Mouse (Mus musculus) limb, embryonic 14.5 days (tissue): ENCODE measurements around the gene 4930562C15Rik. TPM values are rescaled to one million over a fixed set of nuclear protein-coding genes. Genes with fewer than 3 reads are reported as not detected.
"Not testable (repeated sequence)": the region's sequence is repeated elsewhere in the genome, so short reads cannot be mapped to it uniquely, and the experiment has no call there.

Source experiments
- ATAC-seq: fragments of 200-750 bp; cut with Nextera tagmentation; 2 replicates; pipeline ENCODE4 v1.8.0; 2017; ENCODE audit warnings: low read depth, moderate number of reproducible peaks, moderate TSS enrichment; ENCODE audit not compliant: low FRiP score
- DNase-seq: peaks from one replicate; pipeline ENCODE4 v3.0.0-alpha.2; 2015; ENCODE audit warnings: low spot score
- H3K27ac ChIP-seq: fragments of 300-500 bp; sonication (generic); replicated peaks from 2 replicates; pipeline ENCODE4 v1.5.1; 2014; ENCODE audit warnings: low read depth, mild to moderate bottlenecking, low read length, moderate library complexity, mixed read lengths
- H3K27me3 ChIP-seq: fragments of 300-500 bp; sonication (generic); 2 replicates; pipeline ENCODE4 v1.6.1; 2014; ENCODE audit warnings: low read length, mixed read lengths; ENCODE audit not compliant: control insufficient read depth, insufficient read depth
- H3K36me3 ChIP-seq: fragments of 300-500 bp; sonication (generic); 2 replicates; pipeline ENCODE4 v1.6.1; 2014; ENCODE audit warnings: mild to moderate bottlenecking, low read length, moderate library complexity, mixed read lengths; ENCODE audit not compliant: control insufficient read depth, insufficient read depth
- H3K4me1 ChIP-seq: fragments of 300-500 bp; sonication (generic); 2 replicates; pipeline ENCODE4 v1.6.1; 2014; ENCODE audit warnings: antibody characterized with exemption, low read length, mixed read lengths; ENCODE audit not compliant: control insufficient read depth, insufficient read depth
- H3K4me2 ChIP-seq: fragments of 300-500 bp; sonication (generic); replicated peaks from 2 replicates; pipeline ENCODE4 v1.6.1; 2014; ENCODE audit warnings: low read depth, mild to moderate bottlenecking, low read length, moderate library complexity; ENCODE audit not compliant: severe bottlenecking
- H3K4me3 ChIP-seq: fragments of 300-500 bp; sonication (generic); replicated peaks from 2 replicates; pipeline ENCODE4 v1.5.1; 2014; ENCODE audit warnings: low read length
- H3K9ac ChIP-seq: fragments of 300-500 bp; sonication (generic); 2 replicates; pipeline ENCODE4 v1.6.1; 2014; ENCODE audit warnings: mild to moderate bottlenecking, low read depth, low read length, moderate library complexity; ENCODE audit not compliant: severe bottlenecking
- H3K9me3 ChIP-seq: fragments of 300-500 bp; sonication (generic); 2 replicates; pipeline ENCODE4 v1.6.1; 2016; ENCODE audit warnings: low read length; ENCODE audit not compliant: control insufficient read depth
- POLR2A ChIP-seq: fragments of 200-500 bp; IDR thresholded peaks from 2 replicates; pipeline ENCODE4 v1.8.0; 2012; ENCODE audit warnings: inconsistent platforms, mild to moderate bottlenecking, moderate library complexity, borderline replicate concordance; ENCODE audit not compliant: insufficient read depth, insufficient read length; ENCODE audit errors: extremely low read depth
- WGBS: fragments of 180-500 bp; shearing (Covaris S2); extraction: QIAGEN DNeasy Blood & Tissue Kit; methylation state at CpG from one replicate; pipeline ENCODE4 v1.1.7; 2014; 5-methylcytosine and 5-hydroxymethylcytosine counted together
- polyA plus RNA-seq, 2 experiments: library from polyadenylated mRNA; depleted of rRNA in 1 of 2; stranded (reverse) in 1 of 2; unstranded in 1 of 2; fragments of >200 nt; fragmentation: Nextera tagmentation in 1 of 2; extraction: Ambion mirVana in 1 of 2; gene quantifications; 2 replicates each; pipeline versions ENCODE4 v1.2.1 to v1.2.3; 2012 to 2014

The 4930562C15Rik gene
- polyA plus RNA-seq, 2 experiments: 0.37 TPM; not detected in 1

- H3K36me3 ChIP-seq: peaks cover 6% of the 10 kb centered on the region; the same call in 1 of the 2 replicates
- H3K9ac ChIP-seq: no peak overlapping the region
- no peak overlapping the region for H3K4me2 ChIP-seq
- no peak for DNase-seq
- no peaks in the 10 kb centered on the region for H3K9me3 ChIP-seq
- H3K4me1 ChIP-seq: peaks cover 12% of the 10 kb centered on the region; the same call in 1 of the 2 replicates
- 70% methylated on average over 2 of the region's 2 CpGs for WGBS
- no peak overlapping the region for H3K27ac ChIP-seq
- no peak overlapping the region for H3K4me3 ChIP-seq
- no peaks in the 10 kb centered on the region for H3K27me3 ChIP-seq
- no peak for TF ChIP-seq POLR2A
- ATAC-seq: no peak
These were observed 43.9 kb upstream of the 4930562C15Rik start for GRCm38 (mm10) chr16:4791332-4791731.

DNA sequence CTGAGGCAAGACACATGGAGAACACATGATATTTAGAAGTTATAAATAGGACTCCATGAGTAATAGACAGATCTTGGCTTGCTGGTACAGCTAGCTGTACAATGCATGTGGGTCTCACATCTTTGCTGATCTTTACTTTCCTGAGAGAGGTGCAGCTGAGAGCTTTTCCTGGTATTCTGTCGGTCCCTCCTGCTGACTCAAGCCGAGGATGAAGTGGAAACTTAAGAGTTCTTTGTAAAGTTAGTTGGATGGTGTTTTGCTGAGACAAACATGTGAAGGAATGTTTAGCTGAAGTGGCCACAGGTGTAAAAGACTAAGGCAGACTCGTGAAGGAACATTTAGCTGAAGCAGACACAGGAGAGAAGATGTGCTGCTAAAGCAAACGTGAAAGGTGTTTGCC lies 38.6 kb upstream of the 4930562C15Rik start:
- H3K9ac ChIP-seq: no peak overlapping the region
- 84% methylated on average over 4 of the region's 4 CpGs for WGBS
- ATAC-seq (no peak), DNase-seq (no peak)
- H3K4me1 ChIP-seq: no peaks in the 10 kb centered on the region
- no peak overlapping the region for H3K27ac ChIP-seq
- H3K27me3 ChIP-seq: no peaks in the 10 kb centered on the region
- H3K4me2 ChIP-seq: no peak overlapping the region
- H3K4me3 ChIP-seq: no peak overlapping the region
- TF ChIP-seq POLR2A: no peak
- H3K9me3 ChIP-seq: no peaks in the 10 kb centered on the region
- no peaks in the 10 kb centered on the region for H3K36me3 ChIP-seq

GRCm38 (mm10) chr16:4818349-4818748 lies 16.9 kb upstream of the 4930562C15Rik start:
- no peak for ATAC-seq

DNA sequence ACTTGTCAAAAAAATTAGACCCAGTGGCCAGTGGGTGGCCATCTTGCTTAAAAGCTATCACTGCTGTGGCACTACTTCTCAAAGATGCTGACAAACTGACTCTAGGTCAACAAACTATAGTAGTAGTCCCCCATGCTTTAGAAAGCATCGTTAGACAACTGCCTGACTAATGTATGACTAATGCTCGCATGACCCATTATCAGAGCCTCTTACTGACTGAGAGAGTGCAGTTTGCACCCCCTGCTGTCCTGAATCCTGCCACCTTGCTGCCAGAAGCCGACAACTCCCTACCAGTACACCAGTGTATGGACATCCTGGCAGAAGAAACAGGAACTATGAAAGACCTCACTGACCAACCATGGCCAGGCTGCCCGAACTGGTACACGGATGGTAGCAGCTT lies 10.8 kb upstream of the 4930562C15Rik start:
- not testable (repeated sequence) for H3K27me3 ChIP-seq, H3K9ac ChIP-seq, H3K9me3 ChIP-seq, DNase-seq, H3K4me2 ChIP-seq, H3K4me1 ChIP-seq, H3K4me3 ChIP-seq, H3K27ac ChIP-seq, H3K36me3 ChIP-seq, ATAC-seq
- 75% methylated on average over 5 of the region's 5 CpGs for WGBS

More at GRCm38 (mm10) chr16:4818349-4818748, 16.9 kb upstream of the 4930562C15Rik start:
- Histone ChIP-seq H3K9me3 (no peaks in the 10 kb centered on the region), H3K4me2 (no peak overlapping the region), H3K9ac (no peak overlapping the region), H3K27ac (no peak overlapping the region), H3K36me3 (no peaks in the 10 kb centered on the region), H3K4me1 (no peaks in the 10 kb centered on the region), H3K27me3 (no peaks in the 10 kb centered on the region), H3K4me3 (no peak overlapping the region)
- no peak for TF ChIP-seq POLR2A
- 85% methylated on average over 3 of the region's 3 CpGs for WGBS
- DNase-seq: no peak

DNA sequence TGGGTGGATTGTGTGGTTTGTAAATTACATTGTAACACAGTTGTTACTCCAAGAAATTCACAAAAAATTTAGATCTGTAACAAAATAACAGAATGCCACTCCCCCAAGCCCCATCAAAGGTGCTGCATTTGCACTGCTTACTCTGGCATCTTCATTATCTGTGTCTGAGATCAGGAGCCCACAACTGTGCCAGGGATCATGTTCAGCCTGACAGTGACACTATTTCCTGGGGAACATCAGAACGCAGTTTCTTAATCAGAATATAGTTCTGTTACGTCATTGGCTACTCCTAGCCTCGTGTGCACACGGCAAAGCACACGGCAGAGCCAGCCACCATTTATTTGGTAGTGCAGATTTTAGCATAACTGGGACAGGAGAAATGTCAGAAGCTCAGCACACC lies 7.6 kb upstream of the 4930562C15Rik start:
- H3K9me3 ChIP-seq: no peaks in the 10 kb centered on the region
- DNase-seq: no peak
- ATAC-seq: no peak
- no peaks in the 10 kb centered on the region for H3K27me3 ChIP-seq
- no peak overlapping the region for H3K4me2 ChIP-seq
- no peak overlapping the region for H3K4me3 ChIP-seq
- H3K4me1 ChIP-seq: no peaks in the 10 kb centered on the region
- no peak overlapping the region for H3K9ac ChIP-seq
- H3K27ac ChIP-seq: no peak overlapping the region
- 84% methylated on average over 5 of the region's 5 CpGs for WGBS
- H3K36me3 ChIP-seq: no peaks in the 10 kb centered on the region
- TF ChIP-seq POLR2A: no peak
